ENCODE assay signal across 12 mouse cellular contexts in genomic region chr11:120255499-120255898, GRCm38 (mm10). TPM values are rescaled to one million over a fixed set of nuclear protein-coding genes. Genes with fewer than 3 reads are reported as not detected.
DNase-seq lines count a peak whose midpoint lies in the region; ATAC-seq lines count a peak whose summit lies in the region.
"Had no signal": no experiment of that assay in that cellular context is flagged by ENCODE, and none has a peak within 500 bp of the region (broad histone marks: within the 10 kb centered on the region; RNA-seq: fewer than 3 reads in every experiment).

No protein-coding gene starts in this region.

- no peak for ATAC-seq in heart, embryonic 11.5 days (replicated peaks; ENCODE audit: insufficient number of reproducible peaks, low FRiP score, low TSS enrichment)
- no peak for ATAC-seq in neural tube, embryonic 12.5 days (ENCODE audit: low FRiP score, low read depth)
- ATAC-seq in hindbrain, embryonic 16.5 days, result peak; percentile 21; the same call in 1 of the 2 replicates
- ATAC-seq: intestine, embryonic 15.5 days had no signal

- no peak for DNase-seq in heart, postnatal 36 days
- no peak for DNase-seq in neural tube, embryonic 10.5 days (ENCODE audit: extremely low spot score, low spot score)
- no peak for DNase-seq in urinary bladder, postnatal 25 days (ENCODE audit: low spot score)
- DNase-seq in adipocyte (ENCODE audit: low spot score), result no peak
- DNase-seq: embryo, embryonic 11 days; liver; thymus, adult 18-20 months had no signal

- H3K27me3 ChIP-seq in heart, embryonic 11.5 days (ENCODE audit: control insufficient read depth, insufficient read depth, low read length), result no peaks in the 10 kb centered on the region
- H3K27me3 ChIP-seq in neural tube, embryonic 12.5 days (replicated peaks), result no peaks in the 10 kb centered on the region
- H3K27me3 ChIP-seq in hindbrain, embryonic 16.5 days (replicated peaks; ENCODE audit: control insufficient read depth, insufficient read depth, low read length), result 0 out of 2 replicates have a peak, but pooled peaks cover under 1% of the 10 kb centered on the region
- H3K27me3 ChIP-seq: intestine, embryonic 15.5 days had no signal

- H3K36me3 ChIP-seq in heart, embryonic 11.5 days (ENCODE audit: control insufficient read depth, insufficient read depth, low read length), result no peaks in the 10 kb centered on the region
- peaks cover 11% of the 10 kb centered on the region; the same call in 1 of the 2 replicates for H3K36me3 ChIP-seq in neural tube, embryonic 12.5 days
- no peaks in the 10 kb centered on the region for H3K36me3 ChIP-seq in hindbrain, embryonic 16.5 days (ENCODE audit: control insufficient read depth, insufficient read depth, low read length)
- H3K36me3 ChIP-seq: intestine, embryonic 15.5 days had no signal

- no peak overlapping the region for H3K4me3 ChIP-seq in heart, embryonic 11.5 days (ENCODE audit: low read depth, low read length)
- H3K4me3 ChIP-seq in neural tube, embryonic 12.5 days, result no peak overlapping the region
- H3K4me3 ChIP-seq in hindbrain, embryonic 16.5 days (ENCODE audit: low read length), result no peak overlapping the region
- H3K4me3 ChIP-seq: intestine, embryonic 15.5 days; layer of hippocampus, adult 2 months had no signal

- H3K9me3 ChIP-seq in heart, embryonic 11.5 days (replicated peaks; ENCODE audit: control insufficient read depth, low read length), result no peaks in the 10 kb centered on the region
- H3K9me3 ChIP-seq in neural tube, embryonic 12.5 days, result no peaks in the 10 kb centered on the region
- no peaks in the 10 kb centered on the region for H3K9me3 ChIP-seq in hindbrain, embryonic 16.5 days (ENCODE audit: control insufficient read depth, low read length)
- H3K9me3 ChIP-seq: intestine, embryonic 15.5 days had no signal

- H3K4me1 ChIP-seq in heart, embryonic 11.5 days (ENCODE audit: control insufficient read depth, insufficient read depth, low read length), result peaks cover 64% of the 10 kb centered on the region
- peaks cover 98% of the 10 kb centered on the region for H3K4me1 ChIP-seq in neural tube, embryonic 12.5 days
- peaks cover 85% of the 10 kb centered on the region for H3K4me1 ChIP-seq in hindbrain, embryonic 16.5 days (ENCODE audit: control insufficient read depth, insufficient read depth, low read depth, low read length)

- H3K9ac ChIP-seq in heart, embryonic 11.5 days (ENCODE audit: low read depth, low read length), result peak overlapping the region; percentile 3; the same call in 1 of the 2 replicates
- 0 out of 2 replicates have a peak overlapping the region, but pooled peaks have one; percentile 17 for H3K9ac ChIP-seq in neural tube, embryonic 12.5 days
- no peak overlapping the region for H3K9ac ChIP-seq in hindbrain, embryonic 16.5 days (ENCODE audit: low read depth, low read length)
- H3K9ac ChIP-seq: intestine, embryonic 15.5 days had no signal

- WGBS in heart, embryonic 11.5 days (ENCODE audit: insufficient replicate concordance), result 79% methylated on average over 7 of the region's 8 CpGs
- 62% methylated on average over 7 of the region's 8 CpGs for WGBS in neural tube, embryonic 12.5 days
- WGBS in hindbrain, embryonic 16.5 days, result 39% methylated on average over 8 of the region's 8 CpGs

- H3K4me2 ChIP-seq in heart, embryonic 11.5 days, result no peak overlapping the region
- H3K4me2 ChIP-seq in neural tube, embryonic 12.5 days (replicated peaks), result no peak overlapping the region
- H3K4me2 ChIP-seq in hindbrain, embryonic 16.5 days (ENCODE audit: low read length), result no peak overlapping the region
- H3K4me2 ChIP-seq: intestine, embryonic 15.5 days had no signal

- H3K27ac ChIP-seq in heart, embryonic 11.5 days (ENCODE audit: low read depth, low read length), result no peak overlapping the region
- H3K27ac ChIP-seq in neural tube, embryonic 12.5 days, result no peak overlapping the region
- H3K27ac ChIP-seq in hindbrain, embryonic 16.5 days (ENCODE audit: low read depth, low read length), result no peak overlapping the region
- H3K27ac ChIP-seq: intestine, embryonic 15.5 days; layer of hippocampus, adult 2 months had no signal

- intact Hi-C loops in heart, postnatal 36 days (cut with DNase I), result no loop called here

RNA-seq across cellular contexts. Expression of gene Bahcc1, which starts 22.8 kb away (rescaled TPM):
- 7.0 and 9.1 TPM in 2 replicates for polyA plus RNA-seq in heart, embryonic 11.5 days (2014; fragmentation: Nextera tagmentation; extraction: Ambion mirVana)
- total RNA-seq in heart, postnatal 36 days (2021), result 10 to 100 TPM in 1 of 2 experiments, 1 to 10 TPM in 1; 8.5 to 11.2 TPM
- 21.6 and 22.8 TPM in 2 replicates for polyA plus RNA-seq in neural tube, embryonic 12.5 days (2016; fragmentation: Nextera tagmentation; extraction: Ambion mirVana)
- polyA plus RNA-seq in hindbrain, embryonic 16.5 days (2015; fragmentation: Nextera tagmentation; extraction: Ambion mirVana), result 7.8 and 9.7 TPM in 2 replicates
